9 mouse cellular contexts compared by ENCODE assay signal in the genomic region with DNA sequence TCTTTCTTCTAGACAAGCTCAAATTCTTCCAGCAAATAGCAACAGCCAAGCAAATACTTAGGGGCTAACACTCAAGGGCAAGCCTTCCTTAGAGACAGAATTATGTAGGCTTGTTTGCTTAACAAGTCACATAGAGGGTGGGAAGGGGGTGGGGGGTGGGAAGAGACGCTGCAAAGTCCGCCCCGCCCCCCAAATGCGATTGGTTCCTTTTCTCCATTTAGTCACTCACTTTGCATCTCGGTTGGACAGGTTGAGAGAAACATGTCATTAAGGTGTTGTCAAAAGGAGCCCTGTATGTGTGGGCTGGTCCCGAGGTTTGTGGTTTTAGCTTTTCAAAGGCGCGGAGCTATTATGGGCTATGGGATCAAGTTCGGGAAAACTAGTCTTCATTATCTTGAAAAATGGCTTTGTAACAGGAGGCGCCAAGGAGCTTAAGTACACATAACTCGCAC. TPM values are rescaled to one million over a fixed set of nuclear protein-coding genes. Genes with fewer than 3 reads are reported as not detected.
DNase-seq lines count a peak whose midpoint lies in the region; ATAC-seq and TF ChIP-seq lines count a peak whose summit lies in the region.
"Had no signal": no experiment of that assay in that cellular context is flagged by ENCODE, and none has a peak within 500 bp of the region (broad histone marks: within the 10 kb centered on the region; RNA-seq: fewer than 3 reads in every experiment).

A gene (plus strand): TSS at position 402 of the 452 bp plus-strand sequence.

- no peaks in the 10 kb centered on the region for H3K9me3 ChIP-seq in forebrain, embryonic 15.5 days
- no peaks in the 10 kb centered on the region for H3K9me3 ChIP-seq in kidney, postnatal 0 days (replicated peaks; ENCODE audit: low read length)

- under 1% methylated on average over 11 of the region's 11 CpGs for whole genome bisulfite sequencing in forebrain, embryonic 15.5 days
- WGBS in kidney, postnatal 0 days = 0% methylated on average over 11 of the region's 11 CpGs
- WGBS in olfactory bulb, adult 2 months = 4% methylated on average over 11 of the region's 11 CpGs

- H3K9ac ChIP-seq in forebrain, embryonic 15.5 days (replicated peaks) = peak within 1 kb of the TSS; percentile 42
- peak within 1 kb of the TSS; percentile 64 for H3K9ac ChIP-seq in kidney, postnatal 0 days (ENCODE audit: low read depth, low read length)

- peaks cover 13% of the 10 kb centered on the region for H3K4me1 ChIP-seq in forebrain, embryonic 15.5 days
- peaks cover 3% of the 10 kb centered on the region; the same call in 1 of the 2 replicates for H3K4me1 ChIP-seq in kidney, postnatal 0 days (replicated peaks; ENCODE audit: insufficient read depth, low read length)
- peaks cover 11% of the 10 kb centered on the region; the same call in 1 of the 2 replicates for H3K4me1 ChIP-seq in olfactory bulb, adult 2 months (ENCODE audit: control insufficient read depth, insufficient read depth, low read length)

- peak within 1 kb of the TSS; percentile 82 for H3K4me2 ChIP-seq in forebrain, embryonic 15.5 days (replicated peaks)
- peak within 1 kb of the TSS; percentile 60 for H3K4me2 ChIP-seq in kidney, postnatal 0 days (ENCODE audit: low read length)

- H3K27me3 ChIP-seq in forebrain, embryonic 15.5 days = 0 out of 2 replicates have a peak, but pooled peaks cover 8% of the 10 kb centered on the region
- H3K27me3 ChIP-seq in kidney, postnatal 0 days (ENCODE audit: insufficient read depth, low read length) = no peaks in the 10 kb centered on the region

- no peak for TF ChIP-seq POLR2A in olfactory bulb, adult 2 months (IDR thresholded peaks at IDR 0.05; ENCODE audit: insufficient read depth, low read depth, low read length)

- DNase-seq in frontal cortex, postnatal 10 days (ENCODE audit: low spot score in 2 of 2) = no peak
- DNase-seq in c-Kit-positive CD71-positive TER-119-negative erythroid progenitor cells, embryonic 14.5 days (ENCODE audit: low read depth) = peak; percentile 7
- DNase-seq in kidney, postnatal 0 days (ENCODE audit: low spot score) = peak; percentile 75
- DNase-seq in lung, adult 18-20 months = peak; percentile 83 to 88
- DNase-seq in adipocyte (ENCODE audit: low spot score) = no peak

- no peak for TF ChIP-seq CTCF in kidney, postnatal 0 days (IDR thresholded peaks at IDR 0.05; ENCODE audit: low read depth)
- TF ChIP-seq CTCF in olfactory bulb, adult 2 months (IDR thresholded peaks at IDR 0.05; ENCODE audit: insufficient read depth, low read depth, low read length) = no peak

- H3K27ac ChIP-seq in forebrain, embryonic 15.5 days (replicated peaks) = no peak within 1 kb of the TSS
- 0 out of 2 replicates have a peak within 1 kb of the TSS, but pooled peaks have one; percentile 50 for H3K27ac ChIP-seq in kidney, postnatal 0 days
- H3K27ac ChIP-seq in olfactory bulb, adult 2 months (ENCODE audit: insufficient read depth, low read depth, low read length) = no peak within 1 kb of the TSS

- ATAC-seq in frontal cortex, adult (ENCODE audit: low TSS enrichment) = peak; percentile 76
- ATAC-seq in forebrain, embryonic 15.5 days (replicated peaks) = 0 out of 2 replicates have a peak, but pooled peaks have one; percentile 38
- ATAC-seq in kidney, postnatal 0 days (replicated peaks; ENCODE audit: low FRiP score, low read depth) = no peak; the same call in 1 of the 2 replicates

- no peaks in the 10 kb centered on the region for H3K36me3 ChIP-seq in forebrain, embryonic 15.5 days
- H3K36me3 ChIP-seq in kidney, postnatal 0 days (ENCODE audit: insufficient read depth, low read length) = no peaks in the 10 kb centered on the region

- peak within 1 kb of the TSS; percentile 34 for H3K4me3 ChIP-seq in forebrain, embryonic 15.5 days
- peak within 1 kb of the TSS; percentile 34 for H3K4me3 ChIP-seq in kidney, postnatal 0 days (replicated peaks; ENCODE audit: low read depth, low read length)
- H3K4me3 ChIP-seq in olfactory bulb, adult 2 months (ENCODE audit: insufficient read depth, low read depth, low read length) = peak within 1 kb of the TSS; percentile 40

RNA-seq across cellular contexts. Expression of the gene that starts here (rescaled TPM):
- polyA plus RNA-seq in forebrain, embryonic 15.5 days (2015; fragmentation: Nextera tagmentation; extraction: Ambion mirVana) = 0.09 and 0.11 TPM in 2 replicates
- polyA plus RNA-seq in kidney, postnatal 0 days (2015; fragmentation: Nextera tagmentation; extraction: Ambion mirVana) = 2.4 and 2.8 TPM in 2 replicates
- polyA plus RNA-seq in olfactory bulb, adult 2 months (2012; ENCODE audit: insufficient read depth, insufficient read length, low replicate concordance, missing spikeins) = not detected in 2 replicates
- polyA plus RNA-seq: C2C12 had no signal

Comparison
In these comparisons a context has a peak if more than half of its experiments do, and no peak if none do; other contexts are left out.
1. Peak in ATAC-seq, H3K4me3 ChIP-seq, H3K9ac ChIP-seq and H3K4me2 ChIP-seq in forebrain, embryonic 15.5 days; RNA of the gene not detected or under 1 TPM.
2. DNase-seq: peak in c-Kit-positive CD71-positive TER-119-negative erythroid progenitor cells, embryonic 14.5 days (single experiment), kidney, postnatal 0 days (single experiment) and lung, adult 18-20 months (2 of 2); none in frontal cortex, postnatal 10 days (0 of 2) and adipocyte (single experiment).
3. Peak in every context shown above with its lines, with median percentiles within 50 percentile points of each other: H3K4me3 ChIP-seq.